Mouse (Mus musculus): ENCODE data around the gene Vmn2r37. TPM values are rescaled to one million over a fixed set of nuclear protein-coding genes. Genes with fewer than 3 reads are reported as not detected.
"Not testable (repeated sequence)": the region's sequence is repeated elsewhere in the genome, so short reads cannot be mapped to it uniquely, and the experiment has no call there.

The Vmn2r37 gene
- polyA plus RNA-seq (2016; fragmentation: Nextera tagmentation; extraction: Ambion mirVana), result not detected in 2 replicates

GRCm38 (mm10) chr7:9223553-9223952, at the start of gene Vmn2r37:
TSS of gene Vmn2r37 (minus strand) at chr7:9223653.
- H3K4me3 ChIP-seq; H3K27ac ChIP-seq; H3K4me1 ChIP-seq; DNase-seq (ENCODE audit: extremely low spot score, low spot score); H3K36me3 ChIP-seq (replicated peaks); H3K9me3 ChIP-seq; H3K27me3 ChIP-seq (ENCODE audit: poor library complexity, severe bottlenecking): not testable (repeated sequence)
- WGBS, result 73% methylated on average over 2 of the region's 2 CpGs

Other genes starting within 250 kb of the Vmn2r37 start
- not detected in 2 replicates for gene Vmn2r39, start 192.9 kb downstream of the Vmn2r37 start, polyA plus RNA-seq (2016; fragmentation: Nextera tagmentation; extraction: Ambion mirVana)
- gene Vmn2r38, start 125.8 kb downstream of the Vmn2r37 start, polyA plus RNA-seq (2016; fragmentation: Nextera tagmentation; extraction: Ambion mirVana), result not detected in 2 replicates